In the genomic region with DNA sequence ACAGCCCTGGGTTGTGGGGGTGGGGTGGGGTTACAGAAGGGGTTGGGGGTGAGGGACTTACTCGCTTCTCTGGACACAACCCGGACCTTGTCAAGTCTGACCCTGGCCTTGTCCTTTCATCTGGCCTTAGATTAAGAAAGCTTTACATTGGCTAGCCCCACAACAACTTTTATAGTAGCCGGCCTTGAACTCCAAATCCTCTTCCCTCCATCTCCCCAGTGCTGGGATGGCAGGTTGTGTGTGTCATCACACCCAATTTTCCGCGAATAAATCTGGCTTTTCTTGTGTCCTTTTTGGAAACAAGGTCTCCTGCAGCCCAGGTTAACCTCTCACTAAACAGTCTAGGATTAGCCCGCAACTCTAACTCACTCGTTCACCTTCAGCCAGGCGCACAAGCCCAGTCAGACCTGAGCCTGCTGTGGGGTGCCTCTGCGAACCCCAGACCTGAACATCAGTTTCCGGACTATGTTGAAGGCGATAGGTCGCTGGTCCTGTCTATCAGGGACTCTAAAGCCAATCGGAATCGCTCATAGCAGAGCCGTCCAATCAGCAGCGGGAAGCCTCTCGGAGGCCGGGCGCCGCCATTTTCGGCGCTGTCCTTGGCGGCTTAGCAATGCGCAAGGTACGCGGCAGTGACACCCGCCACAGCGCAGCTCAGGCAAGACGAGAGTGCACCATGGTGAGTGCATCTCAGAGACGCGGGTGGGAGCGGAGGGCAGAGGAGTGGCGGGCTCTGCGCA, we compare ENCODE assay signal across 8 mouse cellular contexts. TPM values are rescaled to one million over a fixed set of nuclear protein-coding genes. Genes with fewer than 3 reads are reported as not detected.
A peak's percentile ranks its signal among the peaks of the same experiment; 100 is the strongest.
DNase-seq lines count a peak whose midpoint lies in the region; ATAC-seq and TF ChIP-seq lines count a peak whose summit lies in the region.

TSS of gene Zfp961 (plus strand) at position 557 of the 740 bp plus-strand sequence.

- CTCF ChIA-PET in Patski (lab: Charles Lee): no interaction called here

- peak within 1 kb of the TSS; percentile 83 for H3K9ac ChIP-seq in hindbrain, embryonic 13.5 days

- H3K9me3 ChIP-seq in hindbrain, embryonic 13.5 days: peaks cover 5% of the 10 kb centered on the region; the same call in 1 of the 2 replicates

- DNase-seq in Patski (ENCODE audit: low read depth, low spot score): peak; percentile 97
- peak; percentile 99 to 100 for DNase-seq in cerebellum, postnatal 14 days
- peak; percentile 96 to 99 for DNase-seq in frontal cortex, postnatal 14 days (ENCODE audit: low spot score in 2 of 2)
- DNase-seq in layer of hippocampus, postnatal 25 days (ENCODE audit: extremely low spot score in 1 of 2, low spot score in 1 of 2): peak; percentile 93 to 99
- peak; percentile 98 for DNase-seq in lung, postnatal 25 days (ENCODE audit: low spot score)
- peak; percentile 100 for DNase-seq in retina, embryonic 14.5 days (ENCODE audit: low spot score)
- DNase-seq in thymus, postnatal 4 days: peak; percentile 99

- 4% methylated on average over 34 of the region's 34 CpGs for WGBS in hindbrain, embryonic 13.5 days

- no peak for TF ChIP-seq CTCF in Patski (IDR thresholded peaks at IDR 0.05)

- in situ Hi-C loops in Patski (cut with MboI; ENCODE audit: low pct_unique_long_range_greater_than_20kb): no loop called here

- peaks cover 18% of the 10 kb centered on the region for H3K36me3 ChIP-seq in hindbrain, embryonic 13.5 days

- POLR2A ChIA-PET in Patski (lab: Charles Lee): interaction anchor here (1.4 kb wide), 1 partner anchor 28 kb away, joined by 3 read pairs; no protein-coding TSS in a partner anchor

- peaks cover 16% of the 10 kb centered on the region for H3K27me3 ChIP-seq in Patski
- no peaks in the 10 kb centered on the region for H3K27me3 ChIP-seq in hindbrain, embryonic 13.5 days

- peak; percentile 100 for ATAC-seq in Patski
- peak; percentile 100 for ATAC-seq in hindbrain, embryonic 13.5 days (ENCODE audit: low FRiP score)

- peak within 1 kb of the TSS; percentile 65 for H3K4me2 ChIP-seq in hindbrain, embryonic 13.5 days

- H3K4me3 ChIP-seq in hindbrain, embryonic 13.5 days: peak within 1 kb of the TSS; percentile 77

- peak within 1 kb of the TSS; percentile 88 for H3K27ac ChIP-seq in hindbrain, embryonic 13.5 days

- peaks cover 20% of the 10 kb centered on the region for H3K4me1 ChIP-seq in hindbrain, embryonic 13.5 days (replicated peaks)

RNA-seq across cellular contexts. Expression of gene Zfp961, which starts in this region (rescaled TPM):
- 13.3 TPM for polyA plus RNA-seq in Patski (2021)
- 15.1 and 16.9 TPM in 2 replicates for polyA plus RNA-seq in hindbrain, embryonic 13.5 days (2015; fragmentation: Nextera tagmentation; extraction: Ambion mirVana)
- 10 to 100 TPM; 15.4 to 21.8 TPM for total RNA-seq in layer of hippocampus, postnatal 25 days (2021)

Comparison
In these comparisons a context has a peak if more than half of its experiments do, and no peak if none do; other contexts are left out.
1. Peak in every context shown above with its lines: DNase-seq, ATAC-seq, H3K4me3 ChIP-seq and H3K27ac ChIP-seq.